Mouse (Mus musculus): ENCODE measurements at regions not wholly inside any gene's neighbourhood (a gene's known extent, or its start where the extent isn't known, plus 50 kb on each side); places are given as distances from the start of the nearest gene placed in this dataset.

GRCm38 (mm10) chr6:31317741-31318225, 80.8 kb upstream of the Mkln1 start:
- DNase-seq (ENCODE audit: low spot score in 2 of 2): peak in 1 of 2 experiments; percentile 15

GRCm38 (mm10) chr6:31318506-31318905, 80.0 kb upstream of the Mkln1 start:
- DNase-seq (ENCODE audit: low spot score in 2 of 2): peak; percentile 39 to 45

- no peak for DNase-seq (ENCODE audit: low spot score in 2 of 2)
These were observed 79.1 kb upstream of the Mkln1 start for GRCm38 (mm10) chr6:31319431-31319830.

- DNase-seq (ENCODE audit: low spot score in 2 of 2): no peak
These were observed 78.2 kb upstream of the Mkln1 start for GRCm38 (mm10) chr6:31320141-31320830.

GRCm38 (mm10) chr6:31321066-31321846, 77.3 kb upstream of the Mkln1 start:
- DNase-seq (ENCODE audit: low spot score in 2 of 2): no peak

GRCm38 (mm10) chr6:31321902-31322301, 76.6 kb upstream of the Mkln1 start:
- no peak for DNase-seq (ENCODE audit: low spot score in 2 of 2)

- no peak for DNase-seq (ENCODE audit: low spot score in 2 of 2)
These were observed 75.0 kb upstream of the Mkln1 start for GRCm38 (mm10) chr6:31323228-31324190.

GRCm38 (mm10) chr6:31324717-31325116, 73.8 kb upstream of the Mkln1 start:
- no peak for DNase-seq (ENCODE audit: low spot score in 2 of 2)

- no peak for DNase-seq (ENCODE audit: low spot score in 2 of 2)
These were observed 72.9 kb upstream of the Mkln1 start for GRCm38 (mm10) chr6:31325621-31326020.

- DNase-seq (ENCODE audit: low spot score in 2 of 2): no peak
These were observed 68.2 kb upstream of the Mkln1 start for GRCm38 (mm10) chr6:31330327-31330726.

GRCm38 (mm10) chr6:31330868-31331267, 67.7 kb upstream of the Mkln1 start:
- no peak for DNase-seq (ENCODE audit: low spot score in 2 of 2)

- no peak for DNase-seq (ENCODE audit: low spot score in 2 of 2)
These were observed 66.3 kb upstream of the Mkln1 start for GRCm38 (mm10) chr6:31332254-31332653.

GRCm38 (mm10) chr6:31332714-31333113, 65.8 kb upstream of the Mkln1 start:
- no peak for DNase-seq (ENCODE audit: low spot score in 2 of 2)

- DNase-seq (ENCODE audit: low spot score in 2 of 2): no peak
These were observed 65.2 kb upstream of the Mkln1 start for GRCm38 (mm10) chr6:31333228-31333922.

GRCm38 (mm10) chr6:31334086-31334485, 64.4 kb upstream of the Mkln1 start:
- DNase-seq (ENCODE audit: low spot score in 2 of 2): no peak

GRCm38 (mm10) chr6:31339122-31339947, 59.2 kb upstream of the Mkln1 start:
- no peak for DNase-seq (ENCODE audit: low spot score in 2 of 2)

- no peak for DNase-seq (ENCODE audit: low spot score in 2 of 2)
These were observed 58.6 kb upstream of the Mkln1 start for GRCm38 (mm10) chr6:31339948-31340250.

GRCm38 (mm10) chr6:31345366-31346084, 53.0 kb upstream of the Mkln1 start:
- no peak for DNase-seq (ENCODE audit: low spot score in 2 of 2)

GRCm38 (mm10) chr6:31348333-31348732, 50.2 kb upstream of the Mkln1 start:
- DNase-seq (ENCODE audit: low spot score in 2 of 2): no peak
